8 mouse cellular contexts compared by ENCODE assay signal in genomic region chr10:55979898-55980521, GRCm38 (mm10).
DNase-seq lines count a peak whose midpoint lies in the region; ATAC-seq and TF ChIP-seq lines count a peak whose summit lies in the region.

No protein-coding gene starts in this region.

- no peak overlapping the region for H3K27ac ChIP-seq in liver, embryonic 12.5 days
- H3K27ac ChIP-seq in forebrain, embryonic 14.5 days (ENCODE audit: low read depth, low read length): no peak overlapping the region
- H3K27ac ChIP-seq in hindbrain, embryonic 15.5 days (replicated peaks): no peak overlapping the region
- H3K27ac ChIP-seq in midbrain, embryonic 12.5 days (replicated peaks): no peak overlapping the region
- no peak overlapping the region for H3K27ac ChIP-seq in stomach, postnatal 0 days (replicated peaks)

- no peaks in the 10 kb centered on the region for H3K9me3 ChIP-seq in liver, embryonic 12.5 days (replicated peaks)
- no peaks in the 10 kb centered on the region for H3K9me3 ChIP-seq in forebrain, embryonic 14.5 days (replicated peaks; ENCODE audit: control insufficient read depth, low read length)
- no peaks in the 10 kb centered on the region for H3K9me3 ChIP-seq in hindbrain, embryonic 15.5 days
- H3K9me3 ChIP-seq in midbrain, embryonic 12.5 days: no peaks in the 10 kb centered on the region
- no peaks in the 10 kb centered on the region for H3K9me3 ChIP-seq in stomach, postnatal 0 days (ENCODE audit: control insufficient read depth, low read length)

- no peaks in the 10 kb centered on the region for H3K36me3 ChIP-seq in liver, embryonic 12.5 days
- H3K36me3 ChIP-seq in forebrain, embryonic 14.5 days (ENCODE audit: control insufficient read depth, insufficient read depth, low read length): no peaks in the 10 kb centered on the region
- H3K36me3 ChIP-seq in hindbrain, embryonic 15.5 days: no peaks in the 10 kb centered on the region
- H3K36me3 ChIP-seq in midbrain, embryonic 12.5 days: no peaks in the 10 kb centered on the region
- no peaks in the 10 kb centered on the region for H3K36me3 ChIP-seq in stomach, postnatal 0 days (ENCODE audit: control insufficient read depth, insufficient read depth, low read length)

- ATAC-seq in liver, embryonic 12.5 days: no peak
- peak; percentile 93 for ATAC-seq in forebrain, embryonic 14.5 days
- peak; percentile 91 for ATAC-seq in hindbrain, embryonic 15.5 days (ENCODE audit: low FRiP score, low read depth)
- ATAC-seq in midbrain, embryonic 12.5 days (ENCODE audit: low FRiP score, low read depth): peak; percentile 90
- 0 out of 2 replicates have a peak, but pooled peaks have one; percentile 42 for ATAC-seq in stomach, postnatal 0 days (ENCODE audit: low FRiP score, low TSS enrichment)

- peak; percentile 11 for DNase-seq in liver
- peak; percentile 81 for DNase-seq in brain, adult 2 months (ENCODE audit: low read depth, low spot score)
- DNase-seq in forebrain, embryonic 14.5 days (ENCODE audit: low spot score): peak; percentile 83
- DNase-seq in left cerebral cortex, adult 18-20 months (ENCODE audit: low spot score in 2 of 2): peak; percentile 57 to 75
- DNase-seq in stomach, postnatal 0 days (ENCODE audit: low spot score): peak; percentile 16

- TF ChIP-seq EP300 in stomach, postnatal 0 days (optimal IDR thresholded peaks at IDR 0.05): no peak

- no peaks in the 10 kb centered on the region for H3K27me3 ChIP-seq in liver, embryonic 12.5 days (replicated peaks)
- H3K27me3 ChIP-seq in forebrain, embryonic 14.5 days (replicated peaks; ENCODE audit: control insufficient read depth, insufficient read depth, low read length): no peaks in the 10 kb centered on the region
- H3K27me3 ChIP-seq in hindbrain, embryonic 15.5 days: no peaks in the 10 kb centered on the region
- H3K27me3 ChIP-seq in midbrain, embryonic 12.5 days: no peaks in the 10 kb centered on the region
- no peaks in the 10 kb centered on the region for H3K27me3 ChIP-seq in stomach, postnatal 0 days (ENCODE audit: control insufficient read depth, insufficient read depth, low read length)

- no peaks in the 10 kb centered on the region for H3K4me1 ChIP-seq in liver, embryonic 12.5 days
- no peaks in the 10 kb centered on the region for H3K4me1 ChIP-seq in forebrain, embryonic 14.5 days (ENCODE audit: control insufficient read depth, insufficient read depth, low read length)
- H3K4me1 ChIP-seq in hindbrain, embryonic 15.5 days (replicated peaks): no peaks in the 10 kb centered on the region
- no peaks in the 10 kb centered on the region for H3K4me1 ChIP-seq in midbrain, embryonic 12.5 days
- H3K4me1 ChIP-seq in stomach, postnatal 0 days (replicated peaks; ENCODE audit: control insufficient read depth, insufficient read depth): no peaks in the 10 kb centered on the region

- H3K9ac ChIP-seq in liver, embryonic 12.5 days: no peak overlapping the region
- H3K9ac ChIP-seq in forebrain, embryonic 14.5 days (ENCODE audit: low read length): no peak overlapping the region
- H3K9ac ChIP-seq in hindbrain, embryonic 15.5 days: no peak overlapping the region
- no peak overlapping the region for H3K9ac ChIP-seq in midbrain, embryonic 12.5 days (replicated peaks)
- H3K9ac ChIP-seq in stomach, postnatal 0 days (ENCODE audit: low read length): no peak overlapping the region

- no peak overlapping the region for H3K4me2 ChIP-seq in liver, embryonic 12.5 days
- no peak overlapping the region for H3K4me2 ChIP-seq in forebrain, embryonic 14.5 days (ENCODE audit: low read length)
- H3K4me2 ChIP-seq in hindbrain, embryonic 15.5 days: no peak overlapping the region
- H3K4me2 ChIP-seq in midbrain, embryonic 12.5 days (replicated peaks): no peak overlapping the region
- H3K4me2 ChIP-seq in stomach, postnatal 0 days (replicated peaks; ENCODE audit: low read depth): no peak overlapping the region

- no peak overlapping the region for H3K4me3 ChIP-seq in liver, embryonic 12.5 days
- no peak overlapping the region for H3K4me3 ChIP-seq in forebrain, embryonic 14.5 days (ENCODE audit: low read depth, low read length)
- no peak overlapping the region for H3K4me3 ChIP-seq in hindbrain, embryonic 15.5 days
- H3K4me3 ChIP-seq in midbrain, embryonic 12.5 days: no peak overlapping the region
- H3K4me3 ChIP-seq in stomach, postnatal 0 days (ENCODE audit: low read depth, low read length): no peak overlapping the region

- TF ChIP-seq CTCF in stomach, postnatal 0 days (IDR thresholded peaks at IDR 0.05; ENCODE audit: low read depth): peak; percentile 92

- 29% methylated on average over 2 of the region's 2 CpGs for WGBS in liver, embryonic 12.5 days (ENCODE audit: insufficient replicate concordance)
- 41% methylated on average over 2 of the region's 2 CpGs for WGBS in forebrain, embryonic 14.5 days
- WGBS in hindbrain, embryonic 15.5 days: 26% methylated on average over 2 of the region's 2 CpGs
- 39% methylated on average over 2 of the region's 2 CpGs for WGBS in midbrain, embryonic 12.5 days
- WGBS in stomach, postnatal 0 days: 20% methylated on average over 2 of the region's 2 CpGs

Comparison
In these comparisons a context has a peak if more than half of its experiments do, and no peak if none do; other contexts are left out.
1. DNase-seq: peak in every context shown above with its lines; median percentile 83 in forebrain, embryonic 14.5 days; 81 in brain, adult 2 months; 66 in left cerebral cortex, adult 18-20 months; 16 in stomach, postnatal 0 days; 11 in liver.